In genomic region chr17:71215241-71215839, GRCm38 (mm10) we compare ENCODE assay signal across 16 mouse cellular contexts. TPM values are rescaled to one million over a fixed set of nuclear protein-coding genes. Genes with fewer than 3 reads are reported as not detected.
DNase-seq lines count a peak whose midpoint lies in the region; ATAC-seq lines count a peak whose summit lies in the region.
"Had no signal": no experiment of that assay in that cellular context is flagged by ENCODE, and none has a peak within 500 bp of the region (broad histone marks: within the 10 kb centered on the region; RNA-seq: fewer than 3 reads in every experiment).

No protein-coding gene starts in this region.

- peaks cover 79% of the 10 kb centered on the region for H3K4me1 ChIP-seq in megakaryocyte, embryonic 14.5 days
- no peaks in the 10 kb centered on the region; the same call in 1 of the 2 replicates for H3K4me1 ChIP-seq in hindbrain, embryonic 14.5 days (replicated peaks; ENCODE audit: control insufficient read depth, insufficient read depth, low read length)

- intact Hi-C loops in left cerebral cortex, postnatal 14 days (cut with DNase I): no loop called here
- intact Hi-C loops in heart, postnatal 14 days (cut with DNase I): no loop called here

- H3K9me3 ChIP-seq in megakaryocyte, embryonic 14.5 days: 0 out of 2 replicates have a peak, but pooled peaks cover 3% of the 10 kb centered on the region
- H3K9me3 ChIP-seq in hindbrain, embryonic 14.5 days (ENCODE audit: control insufficient read depth, low read length): no peaks in the 10 kb centered on the region; the same call in 1 of the 2 replicates
- H3K9me3 ChIP-seq: embryonic facial prominence, embryonic 15.5 days; limb, embryonic 15.5 days had no signal

- ATAC-seq in CD4-positive, CD25-positive, alpha-beta regulatory T cell, adult 4 months: peak; percentile 50
- peak; percentile 53 for ATAC-seq in inflammation-experienced regulatory T-cells, adult 6 months
- no peak for ATAC-seq in hindbrain, embryonic 14.5 days (ENCODE audit: low FRiP score)
- ATAC-seq: forebrain, embryonic 16.5 days had no signal

- H3K4me3 ChIP-seq in megakaryocyte, embryonic 14.5 days (replicated peaks): peak overlapping the region; percentile 89
- H3K4me3 ChIP-seq in hindbrain, embryonic 14.5 days (replicated peaks; ENCODE audit: low read length): no peak overlapping the region
- H3K4me3 ChIP-seq: embryonic facial prominence, embryonic 15.5 days; hindbrain, embryonic 13.5 days; layer of hippocampus, adult 2 months; limb, embryonic 15.5 days had no signal

- H3K9ac ChIP-seq in hindbrain, embryonic 14.5 days: no peak overlapping the region
- H3K9ac ChIP-seq: embryonic facial prominence, embryonic 15.5 days; hindbrain, embryonic 13.5 days; limb, embryonic 15.5 days had no signal

- peak; percentile 34 for DNase-seq in MEL-GATA-1-ER (ENCODE audit: extremely low read depth, low read depth)
- no peak for DNase-seq in hindbrain, embryonic 14.5 days (ENCODE audit: low spot score)
- no peak for DNase-seq in left cerebral cortex, postnatal 14 days (ENCODE audit: low spot score in 2 of 2)
- DNase-seq in heart, postnatal 14 days: no peak
- DNase-seq: adrenal gland, postnatal 36 days; cerebellum, adult 18-20 months; gastrocnemius, postnatal 36 days; kidney, adult 8-10 months had no signal

- H3K36me3 ChIP-seq in megakaryocyte, embryonic 14.5 days (replicated peaks; ENCODE audit: low read length): peaks cover 69% of the 10 kb centered on the region
- H3K36me3 ChIP-seq in hindbrain, embryonic 14.5 days (replicated peaks; ENCODE audit: control insufficient read depth, insufficient read depth): 0 out of 2 replicates have a peak, but pooled peaks cover 4% of the 10 kb centered on the region

- H3K4me2 ChIP-seq in hindbrain, embryonic 14.5 days (replicated peaks): no peak overlapping the region
- H3K4me2 ChIP-seq: embryonic facial prominence, embryonic 15.5 days; hindbrain, embryonic 13.5 days; limb, embryonic 15.5 days had no signal

- 65% methylated on average over 2 of the region's 2 CpGs for WGBS in hindbrain, embryonic 14.5 days

- H3K27me3 ChIP-seq in megakaryocyte, embryonic 14.5 days (replicated peaks): no peaks in the 10 kb centered on the region
- no peaks in the 10 kb centered on the region for H3K27me3 ChIP-seq in hindbrain, embryonic 14.5 days (ENCODE audit: control insufficient read depth, insufficient read depth, low read length)
- H3K27me3 ChIP-seq: embryonic facial prominence, embryonic 15.5 days; hindbrain, embryonic 13.5 days; limb, embryonic 15.5 days had no signal

- no peak overlapping the region for H3K27ac ChIP-seq in hindbrain, embryonic 14.5 days
- H3K27ac ChIP-seq: embryonic facial prominence, embryonic 15.5 days; hindbrain, embryonic 13.5 days; layer of hippocampus, adult 2 months; limb, embryonic 15.5 days had no signal

RNA-seq across cellular contexts. Expression of gene Lpin2, which starts 33.0 kb away (rescaled TPM):
- 10 to 100 TPM; 22.6 to 35.9 TPM for polyA plus RNA-seq in CD4-positive, CD25-positive, alpha-beta regulatory T cell, adult 4 months (2017; shearing (Covaris generic))
- 10 to 100 TPM; 20.6 to 36.6 (median 30.0) TPM for polyA plus RNA-seq in inflammation-experienced regulatory T-cells, adult 6 months (2017; shearing (Covaris generic))
- polyA plus RNA-seq in megakaryocyte, embryonic 14.5 days (2012; ENCODE audit: insufficient read depth, low replicate concordance): 7.6 TPM in 2 replicates
- polyA plus RNA-seq in hindbrain, embryonic 14.5 days (2014; fragmentation: Nextera tagmentation; extraction: Ambion mirVana): 44.1 and 45.7 TPM in 2 replicates
- 10 to 100 TPM; 79.9 to 84.3 TPM for total RNA-seq in left cerebral cortex, postnatal 14 days (2021)
- 10 to 100 TPM; 11.0 to 11.4 TPM for total RNA-seq in heart, postnatal 14 days (2021)
